Mouse (Mus musculus): ENCODE measurements around the gene Olfr449.

The Olfr449 gene

GRCm38 (mm10) chr6:42834084-42834483, at the start of gene Olfr449:
TSS of gene Olfr449 (plus strand) at chr6:42834384.
- DNase-seq (ENCODE audit: low read depth) = no peak

- no peak for DNase-seq (ENCODE audit: low read depth)
Measured at GRCm38 (mm10) chr6:42784793-42785192, 49.4 kb upstream of the Olfr449 start, which contains the start of gene Olfr452. TSS of gene Olfr452 (plus strand) at chr6:42785093.

- DNase-seq (ENCODE audit: low read depth) = no peak
Measured at GRCm38 (mm10) chr6:42790247-42790948, 43.8 kb upstream of the Olfr449 start.

- no peak for DNase-seq (ENCODE audit: low read depth)
Measured at GRCm38 (mm10) chr6:42790949-42791556, 43.1 kb upstream of the Olfr449 start.

- DNase-seq (ENCODE audit: low read depth) = no peak
Measured at GRCm38 (mm10) chr6:42794982-42795381, 39.2 kb upstream of the Olfr449 start.

GRCm38 (mm10) chr6:42811639-42812038, 22.5 kb upstream of the Olfr449 start, which contains the start of gene Olfr450:
TSS of gene Olfr450 (plus strand) at chr6:42811939.
- DNase-seq (ENCODE audit: low read depth) = no peak

GRCm38 (mm10) chr6:42860222-42860819, 26.1 kb downstream of the Olfr449 start:
- DNase-seq (ENCODE audit: low read depth) = peak; percentile 30

GRCm38 (mm10) chr6:42869695-42870094, 35.5 kb downstream of the Olfr449 start:
- no peak for DNase-seq (ENCODE audit: low read depth)

- no peak for DNase-seq (ENCODE audit: low read depth)
Measured at GRCm38 (mm10) chr6:42876323-42876722, 42.1 kb downstream of the Olfr449 start.
